Mouse (Mus musculus): ENCODE measurements around the gene Tex33.

Tex33 gene

GRCm38 (mm10) chr15:78328520-78329097 is 67.1 kb downstream of the Tex33 start:
- no peak for DNase-seq (ENCODE audit: extremely low read depth, insufficient read length, low spot score)

All from 3134 (cell line).